Mouse (Mus musculus) kidney, adult 2 months (tissue): ENCODE results near the gene Ttll6. TPM values are rescaled to one million over a fixed set of nuclear protein-coding genes. Genes with fewer than 3 reads are reported as not detected.

Experiments
- DNase-seq: peaks from one replicate; pipeline ENCODE4 v3.0.0; 2021
- H3K27ac ChIP-seq: fragments of 200-500 bp; 2 replicates; pipeline ENCODE4 v1.5.1; 2012; ENCODE audit warnings: low read depth, low read length, control low read depth, inconsistent platforms; ENCODE audit not compliant: insufficient read depth
- H3K27me3 ChIP-seq: fragments of 200-500 bp; replicated peaks from 2 replicates; pipeline ENCODE4 v1.6.1; 2012; ENCODE audit warnings: mild to moderate bottlenecking, moderate library complexity, low read length, inconsistent platforms; ENCODE audit not compliant: control insufficient read depth, insufficient read depth
- H3K36me3 ChIP-seq: fragments of 200-500 bp; 2 replicates; pipeline ENCODE4 v1.6.1; 2012; ENCODE audit warnings: mild to moderate bottlenecking, moderate library complexity, low read length, inconsistent platforms; ENCODE audit not compliant: control insufficient read depth, insufficient read depth
- H3K4me1 ChIP-seq: fragments of 200-500 bp; 2 replicates; pipeline ENCODE4 v1.6.1; 2011; ENCODE audit warnings: low read length; ENCODE audit not compliant: control insufficient read depth, insufficient read depth
- H3K4me3 ChIP-seq: fragments of 200-500 bp; 2 replicates; pipeline ENCODE4 v1.5.1; 2011; ENCODE audit warnings: mild to moderate bottlenecking, low read depth, low read length, control low read depth; ENCODE audit not compliant: insufficient read depth
- CTCF ChIP-seq: fragments of 200-500 bp; conservative IDR thresholded peaks from 2 replicates; pipeline ENCODE4 v1.5.1; 2011; ENCODE audit warnings: low read depth, mild to moderate bottlenecking, control low read depth, low read length, moderate library complexity, mixed read lengths; ENCODE audit not compliant: insufficient read depth, insufficient read length
- POLR2A ChIP-seq: fragments of 200-500 bp; IDR thresholded peaks from one replicate; pipeline ENCODE4 v1.6.1; 2011; ENCODE audit warnings: low read depth, low read length, control low read depth
- WGBS: fragments of 180-500 bp; shearing (Covaris S2); methylation state at CpG from one replicate; pipeline ENCODE4 v1.1.7; 2018; 5-methylcytosine and 5-hydroxymethylcytosine counted together
- polyA plus RNA-seq: library from polyadenylated mRNA; depleted of rRNA; stranded (reverse); fragments of >200 nt; gene quantifications from 2 replicates; pipeline ENCODE4 v1.2.3, GENCODE M21; 2012

The Ttll6 gene
- polyA plus RNA-seq, 1 experiment, result 0.05 TPM

GRCm38 (mm10) chr11:96168125-96168524 is 34.5 kb downstream of the Ttll6 start:
- H3K27me3 ChIP-seq, result no peaks in the 10 kb centered on the region
- H3K4me3 ChIP-seq, result no peak overlapping the region
- TF ChIP-seq POLR2A, result no peak
- DNase-seq, result no peak
- no peaks in the 10 kb centered on the region for H3K4me1 ChIP-seq
- no peak overlapping the region for H3K27ac ChIP-seq
- no peaks in the 10 kb centered on the region for H3K36me3 ChIP-seq
- 19% methylated on average over 9 of the region's 9 CpGs for WGBS

GRCm38 (mm10) chr11:96169016-96169415 is 35.4 kb downstream of the Ttll6 start:
- no peaks in the 10 kb centered on the region for H3K36me3 ChIP-seq
- no peak for DNase-seq
- WGBS, result 13% methylated on average over 7 of the region's 7 CpGs
- no peaks in the 10 kb centered on the region for H3K4me1 ChIP-seq
- TF ChIP-seq CTCF, result no peak
- no peak for TF ChIP-seq POLR2A
- H3K4me3 ChIP-seq, result no peak overlapping the region
- H3K27me3 ChIP-seq, result 0 out of 2 replicates have a peak, but pooled peaks cover under 1% of the 10 kb centered on the region
- H3K27ac ChIP-seq, result no peak overlapping the region

- no peaks in the 10 kb centered on the region for H3K36me3 ChIP-seq
- H3K27ac ChIP-seq, result no peak overlapping the region
- WGBS, result 9% methylated on average over 20 of the region's 20 CpGs
- no peak for DNase-seq
- no peak overlapping the region for H3K4me3 ChIP-seq
- H3K4me1 ChIP-seq, result no peaks in the 10 kb centered on the region
- TF ChIP-seq CTCF, result no peak
- 0 out of 2 replicates have a peak, but pooled peaks cover 3% of the 10 kb centered on the region for H3K27me3 ChIP-seq
Observed at GRCm38 (mm10) chr11:96170711-96171379, 37.3 kb downstream of the Ttll6 start.

- no peaks in the 10 kb centered on the region for H3K36me3 ChIP-seq
- WGBS, result 17% methylated on average over 3 of the region's 3 CpGs
- TF ChIP-seq CTCF, result no peak
- TF ChIP-seq POLR2A, result no peak
- H3K27me3 ChIP-seq, result 0 out of 2 replicates have a peak, but pooled peaks cover 5% of the 10 kb centered on the region
- H3K4me1 ChIP-seq, result no peaks in the 10 kb centered on the region
- no peak for DNase-seq
- H3K27ac ChIP-seq, result no peak overlapping the region
- no peak overlapping the region for H3K4me3 ChIP-seq
Observed at GRCm38 (mm10) chr11:96171601-96172000, 38.0 kb downstream of the Ttll6 start.

- H3K4me3 ChIP-seq, result no peak overlapping the region
- H3K36me3 ChIP-seq, result no peaks in the 10 kb centered on the region
- H3K4me1 ChIP-seq, result no peaks in the 10 kb centered on the region
- no peak for TF ChIP-seq CTCF
- TF ChIP-seq POLR2A, result no peak
- no peak for DNase-seq
- peaks cover 6% of the 10 kb centered on the region; the same call in 1 of the 2 replicates for H3K27me3 ChIP-seq
- no peak overlapping the region for H3K27ac ChIP-seq
- 3% methylated on average over 25 of the region's 25 CpGs for WGBS
Observed at GRCm38 (mm10) chr11:96172511-96173287, 39.1 kb downstream of the Ttll6 start.

GRCm38 (mm10) chr11:96173288-96173840 is 39.8 kb downstream of the Ttll6 start:
- 4% methylated on average over 16 of the region's 16 CpGs for WGBS
- no peak for TF ChIP-seq CTCF
- TF ChIP-seq POLR2A, result no peak
- DNase-seq, result no peak
- Histone ChIP-seq H3K27me3 (peaks cover 8% of the 10 kb centered on the region; the same call in 1 of the 2 replicates), H3K36me3 (no peaks in the 10 kb centered on the region), H3K4me1 (no peaks in the 10 kb centered on the region), H3K27ac (no peak overlapping the region), H3K4me3 (no peak overlapping the region)

GRCm38 (mm10) chr11:96174881-96175280 is 41.3 kb downstream of the Ttll6 start:
- Histone ChIP-seq H3K27me3 (peaks cover 9% of the 10 kb centered on the region; the same call in 1 of the 2 replicates), H3K4me3 (no peak overlapping the region), H3K4me1 (no peaks in the 10 kb centered on the region), H3K36me3 (no peaks in the 10 kb centered on the region), H3K27ac (no peak overlapping the region)
- WGBS, result 14% methylated on average over 6 of the region's 6 CpGs
- TF ChIP-seq POLR2A, result no peak
- TF ChIP-seq CTCF, result no peak
- DNase-seq, result no peak
